Mouse (Mus musculus) G1E (cell line): ENCODE measurements around the gene Dock4.

ENCODE experiments used
- CTCF ChIP-seq: IDR thresholded peaks from 2 replicates; pipeline ENCODE4 v1.5.1; 2012; ENCODE audit warnings: low read depth, low read length, inconsistent platforms, mixed read lengths
- GATA1 ChIP-seq: IDR thresholded peaks from 2 replicates; pipeline ENCODE4 v1.6.1; 2012; ENCODE audit warnings: borderline replicate concordance, low read length, inconsistent platforms, mixed read lengths
- POLR2AphosphoS5 ChIP-seq: IDR thresholded peaks from 2 replicates; pipeline ENCODE4 v1.6.1; 2012; ENCODE audit warnings: low read depth, low read length, inconsistent platforms; ENCODE audit not compliant: insufficient replicate concordance
- TAL1 ChIP-seq: conservative IDR thresholded peaks from 2 replicates; pipeline ENCODE4 v1.6.1; 2012; ENCODE audit warnings: low read depth, low read length, inconsistent platforms, mixed read lengths

DNA sequence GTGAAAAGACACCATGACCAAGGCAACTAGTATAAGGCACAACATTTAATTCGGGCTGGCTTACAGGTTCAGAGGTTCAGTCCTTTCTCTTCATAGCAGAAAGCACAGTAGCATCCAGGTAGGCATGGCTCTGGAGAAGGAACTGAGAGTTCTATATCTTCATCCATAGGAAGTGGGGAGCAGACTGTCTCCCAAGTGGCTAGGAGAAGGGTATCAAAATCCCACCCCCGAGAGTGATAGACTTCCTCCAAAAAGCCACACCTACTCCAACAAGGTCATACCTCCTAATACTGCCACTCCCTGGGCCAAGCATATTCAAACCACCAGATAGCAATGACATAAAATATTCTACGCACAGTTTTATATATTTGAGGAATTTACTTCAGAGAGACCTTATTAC lies 98.5 kb downstream of the Dock4 start:
- TF ChIP-seq GATA1 (no peak), CTCF (no peak), POLR2AphosphoS5 (no peak), TAL1 (no peak)
